Mouse (Mus musculus) forebrain, postnatal 0 days (tissue): ENCODE measurements around the gene Cdkn1a. TPM values are rescaled to one million over a fixed set of nuclear protein-coding genes. Genes with fewer than 3 reads are reported as not detected.

Experiments
- ATAC-seq: fragments of 200-750 bp; cut with Nextera tagmentation; 2 replicates; pipeline ENCODE4 v1.8.0; 2017; ENCODE audit warnings: mild to moderate bottlenecking, moderate library complexity
- DNase-seq: peaks from one replicate; pipeline ENCODE4 v3.0.0-alpha.2; 2015
- H3K27ac ChIP-seq: fragments of 300-500 bp; sonication (generic); 2 replicates; pipeline ENCODE4 v1.5.1; 2014; ENCODE audit warnings: low read depth, mild to moderate bottlenecking, antibody characterized with exemption, low read length, moderate library complexity, mixed read lengths
- H3K27me3 ChIP-seq: fragments of 300-500 bp; sonication (generic); 2 replicates; pipeline ENCODE4 v1.6.1; 2014; ENCODE audit warnings: mild to moderate bottlenecking, low read length, mixed read lengths; ENCODE audit not compliant: insufficient read depth
- H3K36me3 ChIP-seq: fragments of 300-500 bp; sonication (generic); 2 replicates; pipeline ENCODE4 v1.6.1; 2014; ENCODE audit warnings: mild to moderate bottlenecking, moderate library complexity; ENCODE audit not compliant: insufficient read depth
- H3K4me1 ChIP-seq: fragments of 300-500 bp; sonication (generic); 2 replicates; pipeline ENCODE4 v1.6.1; 2014; ENCODE audit warnings: antibody characterized with exemption; ENCODE audit not compliant: insufficient read depth
- H3K4me2 ChIP-seq: fragments of 300-500 bp; sonication (generic); 2 replicates; pipeline ENCODE4 v1.6.1; 2014; ENCODE audit warnings: low read depth, mild to moderate bottlenecking, moderate library complexity
- H3K4me3 ChIP-seq: fragments of 300-500 bp; sonication (generic); 2 replicates; pipeline ENCODE4 v1.5.1; 2014; ENCODE audit warnings: low read depth, low read length, mixed read lengths
- H3K9ac ChIP-seq: fragments of 300-500 bp; sonication (generic); 2 replicates; pipeline ENCODE4 v1.6.1; 2014; ENCODE audit warnings: mild to moderate bottlenecking
- H3K9me3 ChIP-seq: fragments of 300-500 bp; sonication (generic); 2 replicates; pipeline ENCODE4 v1.6.1; 2016; ENCODE audit warnings: low read length
- CTCF ChIP-seq: sonication (generic); IDR thresholded peaks from 2 replicates; pipeline ENCODE4 v1.5.1; 2016; ENCODE audit warnings: antibody characterized with exemption, control low read depth, low read depth
- WGBS: fragments of 180-500 bp; shearing (Covaris S2); extraction: QIAGEN DNeasy Blood & Tissue Kit; methylation state at CpG from one replicate; pipeline ENCODE4 v1.1.7; 2014; 5-methylcytosine and 5-hydroxymethylcytosine counted together
- polyA plus RNA-seq: library from polyadenylated mRNA; unstranded; fragments of >200 nt; fragmentation: Nextera tagmentation; extraction: Ambion mirVana; gene quantifications from 2 replicates; pipeline ENCODE4 v1.2.1, GENCODE M21; 2015
- total RNA-seq: library from RNA; depleted of rRNA; stranded (reverse); fragments of >200 nt; gene quantifications from 2 replicates; pipeline ENCODE4 v1.2.3, GENCODE M21; 2014

The Cdkn1a gene
- total and polyA plus RNA-seq, 2 experiments from 2014 or later = 20.0 to 121 TPM

DNA sequence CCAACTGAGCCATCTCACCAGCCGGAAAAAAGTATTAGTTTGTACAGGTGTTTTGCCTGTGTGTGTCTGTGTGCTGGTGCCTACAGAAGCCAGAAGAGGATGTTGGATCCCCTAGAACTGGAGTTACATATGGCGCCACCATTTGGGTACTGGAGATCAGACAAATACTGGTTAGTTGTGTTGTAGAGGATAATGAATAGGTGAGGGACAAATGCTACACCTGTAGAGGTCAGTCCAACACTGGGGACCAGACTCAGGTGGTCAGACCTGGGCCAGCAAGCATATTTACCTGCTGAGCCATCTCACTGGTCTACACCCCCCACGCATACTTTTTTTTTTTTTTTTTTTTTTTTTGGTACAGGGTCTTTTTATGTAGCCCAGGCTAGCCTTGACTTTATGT is 43.9 kb upstream of the Cdkn1a start:
- DNase-seq (no peak), ATAC-seq (no peak)
- Histone ChIP-seq H3K4me3 (no peak overlapping the region), H3K4me2 (no peak overlapping the region), H3K9ac (no peak overlapping the region), H3K27ac (no peak overlapping the region), H3K36me3 (peaks cover 38% of the 10 kb centered on the region), H3K27me3 (no peaks in the 10 kb centered on the region), H3K9me3 (no peaks in the 10 kb centered on the region), H3K4me1 (no peaks in the 10 kb centered on the region)
- TF ChIP-seq CTCF = no peak
- 90% methylated on average over 3 of the region's 3 CpGs for WGBS

DNA sequence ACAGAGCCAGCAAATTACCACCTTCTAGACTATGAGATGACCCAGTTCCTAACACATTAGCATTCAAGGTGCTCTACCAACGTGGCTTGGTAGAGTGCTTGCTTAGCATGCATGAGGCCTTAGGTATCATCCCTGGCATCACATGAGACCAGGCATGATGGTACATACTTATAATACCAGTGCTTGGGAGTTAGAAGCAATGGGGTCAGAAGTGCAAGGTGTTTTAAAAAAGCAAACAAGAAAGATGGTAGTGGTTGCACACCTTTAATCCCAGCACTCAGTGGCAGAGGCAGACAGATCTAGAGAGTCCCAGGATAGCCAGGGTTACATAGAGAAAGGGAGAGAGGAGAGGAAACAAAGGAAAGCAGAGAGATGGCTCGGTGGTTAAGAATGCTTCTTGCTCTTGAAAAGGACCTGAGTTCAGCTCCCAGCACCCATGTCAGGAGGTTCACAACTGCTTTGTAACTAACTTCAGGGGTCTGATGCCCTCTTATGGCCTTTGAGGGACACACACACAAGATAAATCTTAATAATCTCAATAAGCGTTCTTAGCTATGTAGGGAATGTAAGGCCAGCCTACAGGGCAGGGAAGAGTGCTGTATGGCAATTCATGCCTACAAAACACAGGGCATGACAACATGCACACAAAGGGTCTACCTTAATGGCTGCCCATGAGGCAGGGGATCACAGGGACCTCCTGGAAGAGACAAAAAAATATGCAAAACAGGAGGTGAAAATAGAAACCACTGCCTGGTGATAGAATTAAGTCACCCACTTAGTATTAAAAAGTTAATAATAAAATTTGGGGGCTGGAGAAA is 42.9 kb upstream of the Cdkn1a start:
- Histone ChIP-seq H3K27ac (no peak overlapping the region), H3K4me1 (no peaks in the 10 kb centered on the region), H3K4me2 (no peak overlapping the region), H3K27me3 (no peaks in the 10 kb centered on the region), H3K9ac (no peak overlapping the region), H3K9me3 (no peaks in the 10 kb centered on the region), H3K36me3 (peaks cover 37% of the 10 kb centered on the region), H3K4me3 (no peak overlapping the region)
- peak; percentile 9; the same call in 1 of the 2 replicates for TF ChIP-seq CTCF
- ATAC-seq (no peak), DNase-seq (no peak)
- 49% methylated on average over 3 of the region's 3 CpGs for WGBS

DNA sequence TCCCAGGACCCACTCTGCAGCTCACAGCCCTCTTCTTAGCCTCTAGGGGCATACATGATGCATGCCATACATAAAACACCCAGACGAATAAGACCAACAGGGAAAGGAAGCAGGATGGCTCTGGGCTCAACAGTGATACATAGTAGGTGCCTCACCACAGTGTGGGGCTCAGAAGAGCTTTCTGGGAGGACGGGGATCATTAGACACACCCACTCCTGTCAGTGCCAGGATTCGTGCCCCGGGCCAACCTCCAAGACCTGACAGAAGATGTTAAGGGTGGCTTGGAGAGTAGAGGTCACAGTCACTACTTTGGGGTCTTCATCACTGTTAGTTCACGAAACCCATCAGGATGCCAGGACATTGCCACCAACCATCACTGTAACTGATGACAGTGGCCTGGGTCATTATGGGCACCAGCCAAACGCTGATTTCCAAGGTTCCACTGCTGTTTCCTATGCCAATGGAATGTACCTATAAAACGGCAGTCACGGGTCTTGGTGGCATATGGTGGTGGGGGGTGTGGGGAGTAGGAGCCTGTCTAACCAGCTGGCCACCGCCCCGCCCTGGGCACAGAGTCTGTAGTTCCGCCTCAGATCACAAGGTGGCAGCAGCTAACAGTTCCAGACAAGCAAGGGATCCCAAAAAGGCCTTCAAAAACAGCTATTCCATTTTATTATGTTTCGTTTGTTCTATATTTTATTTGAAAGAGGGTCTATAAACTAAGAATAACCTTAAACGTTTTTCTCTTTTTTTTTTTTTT is 41.8 kb upstream of the Cdkn1a start:
- ATAC-seq = peak; percentile 60
- no peak overlapping the region for H3K9ac ChIP-seq
- WGBS = 20% methylated on average over 13 of the region's 13 CpGs

DNA sequence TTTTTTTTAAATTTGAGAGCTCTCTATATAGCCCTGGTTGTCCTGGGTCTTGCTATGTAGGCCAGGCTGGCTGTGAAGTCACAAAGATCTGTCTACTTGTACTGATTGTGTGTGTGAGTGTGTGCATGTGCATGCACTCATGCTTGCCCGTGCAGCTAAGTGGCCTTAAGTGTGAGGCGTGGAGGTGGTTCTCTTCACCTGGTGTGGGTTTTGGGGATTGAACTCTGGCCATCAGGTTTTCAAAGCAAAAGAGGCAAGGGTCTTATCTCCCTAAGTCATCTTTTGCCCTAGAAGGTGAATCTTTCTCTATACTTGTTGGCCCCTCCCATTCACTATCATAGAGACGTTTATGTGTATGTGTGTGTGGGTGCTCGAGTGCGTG is 41.3 kb upstream of the Cdkn1a start:
- peaks cover 24% of the 10 kb centered on the region for H3K36me3 ChIP-seq
- no peak overlapping the region for H3K9ac ChIP-seq
- no peaks in the 10 kb centered on the region for H3K4me1 ChIP-seq
- H3K9me3 ChIP-seq = no peaks in the 10 kb centered on the region
- H3K4me3 ChIP-seq = no peak overlapping the region
- H3K4me2 ChIP-seq = no peak overlapping the region
- no peak for TF ChIP-seq CTCF
- DNase-seq = no peak
- H3K27ac ChIP-seq = no peak overlapping the region
- no peak for ATAC-seq
- no peaks in the 10 kb centered on the region for H3K27me3 ChIP-seq
- 75% methylated on average over 5 of the region's 5 CpGs for WGBS

More for the DNA sequence above, 41.8 kb upstream of the Cdkn1a start:
- H3K27me3 ChIP-seq = no peaks in the 10 kb centered on the region
- H3K4me3 ChIP-seq = no peak overlapping the region
- H3K27ac ChIP-seq = peak overlapping the region; percentile 24
- no peaks in the 10 kb centered on the region for H3K4me1 ChIP-seq
- H3K36me3 ChIP-seq = peaks cover 30% of the 10 kb centered on the region
- H3K9me3 ChIP-seq = no peaks in the 10 kb centered on the region
- no peak overlapping the region for H3K4me2 ChIP-seq
- DNase-seq = peak; percentile 91
- peak; percentile 88 for TF ChIP-seq CTCF

DNA sequence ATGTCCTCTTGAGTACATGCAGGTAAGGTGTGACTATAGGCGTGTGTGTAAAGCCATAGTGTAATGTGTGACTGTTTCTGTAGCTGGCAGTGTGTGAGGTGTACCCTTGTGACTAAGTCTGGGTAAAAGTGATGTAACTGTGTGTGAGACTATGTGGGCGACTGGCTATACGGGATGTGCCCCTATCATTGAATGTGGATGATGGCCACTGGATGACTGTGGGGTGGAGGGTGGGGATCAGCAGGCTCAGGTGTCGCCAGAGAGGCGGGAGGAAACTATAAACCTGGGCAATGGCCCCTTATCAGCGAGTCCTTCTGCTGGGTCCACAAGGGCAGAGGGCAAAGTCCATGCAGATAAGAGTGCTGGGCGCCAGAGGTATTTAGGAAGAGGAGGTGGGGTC is 40.9 kb upstream of the Cdkn1a start:
- WGBS = 94% methylated on average over 7 of the region's 7 CpGs
- no peak overlapping the region for H3K4me2 ChIP-seq
- no peak for TF ChIP-seq CTCF

DNA sequence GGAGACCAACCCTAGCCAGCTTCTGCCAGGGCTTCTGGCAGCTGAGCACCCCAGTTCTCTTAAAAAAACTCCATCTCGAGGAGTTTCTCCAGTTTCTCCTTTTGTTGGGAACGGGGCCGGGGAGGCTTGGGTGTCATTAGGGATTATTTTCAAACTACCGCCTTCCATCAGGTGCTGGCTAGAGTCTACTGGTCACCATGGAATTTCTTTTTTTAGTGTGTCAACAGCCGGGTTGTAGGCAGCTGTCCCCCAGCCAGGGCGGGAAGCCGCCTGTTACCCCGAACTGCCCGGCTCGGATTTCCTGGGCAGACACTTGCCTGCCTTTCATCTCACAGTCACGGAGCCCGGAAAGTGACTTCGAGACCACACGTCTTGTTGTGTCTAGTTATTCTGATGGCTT is 40.0 kb upstream of the Cdkn1a start:
- Histone ChIP-seq H3K36me3 (peaks cover 11% of the 10 kb centered on the region), H3K9me3 (no peaks in the 10 kb centered on the region), H3K27ac (peak overlapping the region; percentile 29; the same call in 1 of the 2 replicates), H3K4me1 (no peaks in the 10 kb centered on the region), H3K4me3 (no peak overlapping the region), H3K27me3 (no peaks in the 10 kb centered on the region), H3K4me2 (no peak overlapping the region), H3K9ac (no peak overlapping the region)
- no peak for DNase-seq
- TF ChIP-seq CTCF = no peak
- ATAC-seq = peak; percentile 27; the same call in 1 of the 2 replicates
- 67% methylated on average over 14 of the region's 14 CpGs for WGBS

More for the DNA sequence above, 40.9 kb upstream of the Cdkn1a start:
- Histone ChIP-seq H3K27ac (no peak overlapping the region), H3K27me3 (no peaks in the 10 kb centered on the region), H3K4me1 (no peaks in the 10 kb centered on the region), H3K9ac (no peak overlapping the region), H3K4me3 (no peak overlapping the region), H3K36me3 (peaks cover 20% of the 10 kb centered on the region), H3K9me3 (no peaks in the 10 kb centered on the region)
- DNase-seq = no peak
- ATAC-seq = no peak

DNA sequence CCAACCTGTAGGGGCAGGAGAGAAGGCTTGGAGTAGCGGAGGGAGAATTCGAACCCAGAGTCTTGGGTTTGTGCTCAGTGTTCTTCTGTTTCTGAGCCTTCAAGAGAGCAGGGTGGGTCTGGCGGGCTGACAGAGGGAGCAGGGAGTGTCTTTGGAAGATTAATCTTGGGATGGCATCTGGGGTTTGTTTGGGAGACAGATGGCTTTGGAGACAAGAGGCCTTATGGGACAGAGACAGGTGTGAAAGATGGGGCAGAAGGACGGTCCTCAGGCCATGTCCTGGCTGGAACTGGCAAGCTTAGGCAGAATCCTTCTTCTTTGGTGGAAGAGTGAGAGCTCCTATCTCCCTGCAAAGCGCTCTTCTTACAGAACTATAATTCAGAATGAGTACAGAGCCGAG is 37.7 kb upstream of the Cdkn1a start:
- DNase-seq (no peak), ATAC-seq (no peak)
- no peak overlapping the region for H3K4me3 ChIP-seq
- no peaks in the 10 kb centered on the region for H3K36me3 ChIP-seq
- no peaks in the 10 kb centered on the region for H3K27me3 ChIP-seq
- no peak overlapping the region for H3K4me2 ChIP-seq
- H3K27ac ChIP-seq = no peak overlapping the region
- no peaks in the 10 kb centered on the region for H3K4me1 ChIP-seq
- WGBS = 91% methylated on average over 6 of the region's 6 CpGs
- TF ChIP-seq CTCF = no peak
- no peak overlapping the region for H3K9ac ChIP-seq
- H3K9me3 ChIP-seq = no peaks in the 10 kb centered on the region
